Mouse (Mus musculus): ENCODE results near the gene Arhgef7. TPM values are rescaled to one million over a fixed set of nuclear protein-coding genes. Genes with fewer than 3 reads are reported as not detected.

Gene Arhgef7
- total RNA-seq, 1 experiment, result 33.0 TPM

- in situ Hi-C loops (cut with MboI; ENCODE audit: low sequenced_read_pairs in 2 of 2, unreplicated experiment in 2 of 2), result no loop called here
- H3K27ac ChIP-seq (ENCODE audit: insufficient read depth, low read depth, low read length, poor library complexity, severe bottlenecking), result no peak overlapping the region
- H3K4me3 ChIP-seq (ENCODE audit: insufficient read depth in 1 of 2, low read depth in 1 of 2, low read length in 2 of 2, poor library complexity in 1 of 2, severe bottlenecking in 1 of 2), result no peak overlapping the region
- DNase-seq (ENCODE audit: low read depth, low spot score), result no peak
- peaks cover 22% of the 10 kb centered on the region; the same call in 1 of the 2 replicates for H3K36me3 ChIP-seq (ENCODE audit: control insufficient read depth, insufficient read depth, low read length, poor library complexity, severe bottlenecking)
- H3K9ac ChIP-seq (ENCODE audit: insufficient read depth, low read depth, low read length, poor library complexity, severe bottlenecking), result no peak overlapping the region
- H3K4me1 ChIP-seq (ENCODE audit: control insufficient read depth in 2 of 2, insufficient read depth in 2 of 2, low read length in 2 of 2, poor library complexity in 1 of 2), result no peaks in the 10 kb centered on the region
- TF ChIP-seq ZC3H11A (IDR thresholded peaks at IDR 0.05; ENCODE audit: borderline replicate concordance, low read depth, low read length) (no peak), HCFC1 (IDR thresholded peaks at IDR 0.05; ENCODE audit: borderline replicate concordance, insufficient read depth, low read length) (no peak), ZNF384 (IDR thresholded peaks at IDR 0.05; ENCODE audit: low read depth, low read length) (no peak), MAFK (IDR thresholded peaks at IDR 0.05; ENCODE audit: insufficient read depth, low read depth, low read length) (no peak), CHD2 (IDR thresholded peaks at IDR 0.05; ENCODE audit: low read depth, low read length) (no peak)
- no peaks in the 10 kb centered on the region for H3K9me3 ChIP-seq (ENCODE audit: control insufficient read depth, insufficient read depth, low read depth, low read length)
Measured at GRCm38 (mm10) chr8:11788252-11788651, 60.7 kb downstream of the Arhgef7 start.

- no peak overlapping the region for H3K4me3 ChIP-seq (ENCODE audit: insufficient read depth in 1 of 2, low read depth in 1 of 2, low read length in 2 of 2, poor library complexity in 1 of 2, severe bottlenecking in 1 of 2)
- in situ Hi-C loops (cut with MboI; ENCODE audit: low sequenced_read_pairs in 2 of 2, unreplicated experiment in 2 of 2), result no loop called here
- no peaks in the 10 kb centered on the region for H3K9me3 ChIP-seq (ENCODE audit: control insufficient read depth, insufficient read depth, low read depth, low read length)
- no peak overlapping the region for H3K9ac ChIP-seq (ENCODE audit: insufficient read depth, low read depth, low read length, poor library complexity, severe bottlenecking)
- peaks cover 18% of the 10 kb centered on the region; the same call in 1 of the 2 replicates for H3K36me3 ChIP-seq (ENCODE audit: control insufficient read depth, insufficient read depth, low read length, poor library complexity, severe bottlenecking)
- TF ChIP-seq MAFK (IDR thresholded peaks at IDR 0.05; ENCODE audit: insufficient read depth, low read depth, low read length), result no peak
- TF ChIP-seq ZC3H11A (IDR thresholded peaks at IDR 0.05; ENCODE audit: borderline replicate concordance, low read depth, low read length), result no peak
- no peak for TF ChIP-seq CHD2 (IDR thresholded peaks at IDR 0.05; ENCODE audit: low read depth, low read length)
- no peak for TF ChIP-seq HCFC1 (IDR thresholded peaks at IDR 0.05; ENCODE audit: borderline replicate concordance, insufficient read depth, low read length)
- TF ChIP-seq ZNF384 (IDR thresholded peaks at IDR 0.05; ENCODE audit: low read depth, low read length), result no peak
- H3K4me1 ChIP-seq (ENCODE audit: control insufficient read depth in 2 of 2, insufficient read depth in 2 of 2, low read length in 2 of 2, poor library complexity in 1 of 2), result no peaks in the 10 kb centered on the region
- no peak for DNase-seq (ENCODE audit: low read depth, low spot score)
- no peak overlapping the region for H3K27ac ChIP-seq (ENCODE audit: insufficient read depth, low read depth, low read length, poor library complexity, severe bottlenecking)
Measured at GRCm38 (mm10) chr8:11789168-11789567, 61.6 kb downstream of the Arhgef7 start.

- no peaks in the 10 kb centered on the region for H3K4me1 ChIP-seq (ENCODE audit: control insufficient read depth in 2 of 2, insufficient read depth in 2 of 2, low read length in 2 of 2, poor library complexity in 1 of 2)
- peaks cover 11% of the 10 kb centered on the region for H3K36me3 ChIP-seq (ENCODE audit: control insufficient read depth, insufficient read depth, low read length, poor library complexity, severe bottlenecking)
- H3K27ac ChIP-seq (ENCODE audit: insufficient read depth, low read depth, low read length, poor library complexity, severe bottlenecking), result no peak overlapping the region
- TF ChIP-seq ZNF384 (IDR thresholded peaks at IDR 0.05; ENCODE audit: low read depth, low read length), result no peak
- no peak for TF ChIP-seq ZC3H11A (IDR thresholded peaks at IDR 0.05; ENCODE audit: borderline replicate concordance, low read depth, low read length)
- no peak for TF ChIP-seq HCFC1 (IDR thresholded peaks at IDR 0.05; ENCODE audit: borderline replicate concordance, insufficient read depth, low read length)
- TF ChIP-seq CHD2 (IDR thresholded peaks at IDR 0.05; ENCODE audit: low read depth, low read length), result no peak
- no peak for TF ChIP-seq MAFK (IDR thresholded peaks at IDR 0.05; ENCODE audit: insufficient read depth, low read depth, low read length)
- DNase-seq (ENCODE audit: low read depth, low spot score), result no peak
- in situ Hi-C loops (cut with MboI; ENCODE audit: low sequenced_read_pairs in 2 of 2, unreplicated experiment in 2 of 2), result no loop called here
- no peaks in the 10 kb centered on the region for H3K9me3 ChIP-seq (ENCODE audit: control insufficient read depth, insufficient read depth, low read depth, low read length)
- H3K9ac ChIP-seq (ENCODE audit: insufficient read depth, low read depth, low read length, poor library complexity, severe bottlenecking), result no peak overlapping the region
- H3K4me3 ChIP-seq (ENCODE audit: insufficient read depth in 1 of 2, low read depth in 1 of 2, low read length in 2 of 2, poor library complexity in 1 of 2, severe bottlenecking in 1 of 2), result no peak overlapping the region
Measured at GRCm38 (mm10) chr8:11794956-11795355, 67.4 kb downstream of the Arhgef7 start.

- no peak overlapping the region for H3K9ac ChIP-seq (ENCODE audit: insufficient read depth, low read depth, low read length, poor library complexity, severe bottlenecking)
- TF ChIP-seq MAFK (IDR thresholded peaks at IDR 0.05; ENCODE audit: insufficient read depth, low read depth, low read length) (no peak), ZNF384 (IDR thresholded peaks at IDR 0.05; ENCODE audit: low read depth, low read length) (no peak), CHD2 (IDR thresholded peaks at IDR 0.05; ENCODE audit: low read depth, low read length) (no peak), HCFC1 (IDR thresholded peaks at IDR 0.05; ENCODE audit: borderline replicate concordance, insufficient read depth, low read length) (no peak), ZC3H11A (IDR thresholded peaks at IDR 0.05; ENCODE audit: borderline replicate concordance, low read depth, low read length) (no peak)
- H3K27ac ChIP-seq (ENCODE audit: insufficient read depth, low read depth, low read length, poor library complexity, severe bottlenecking), result no peak overlapping the region
- in situ Hi-C loops (cut with MboI; ENCODE audit: low sequenced_read_pairs in 2 of 2, unreplicated experiment in 2 of 2), result no loop called here
- no peaks in the 10 kb centered on the region for H3K9me3 ChIP-seq (ENCODE audit: control insufficient read depth, insufficient read depth, low read depth, low read length)
- peaks cover 9% of the 10 kb centered on the region for H3K36me3 ChIP-seq (ENCODE audit: control insufficient read depth, insufficient read depth, low read length, poor library complexity, severe bottlenecking)
- H3K4me1 ChIP-seq (ENCODE audit: control insufficient read depth in 2 of 2, insufficient read depth in 2 of 2, low read length in 2 of 2, poor library complexity in 1 of 2), result no peaks in the 10 kb centered on the region
- no peak for DNase-seq (ENCODE audit: low read depth, low spot score)
- H3K4me3 ChIP-seq (ENCODE audit: insufficient read depth in 1 of 2, low read depth in 1 of 2, low read length in 2 of 2, poor library complexity in 1 of 2, severe bottlenecking in 1 of 2), result no peak overlapping the region
Measured at GRCm38 (mm10) chr8:11797128-11797527, 69.6 kb downstream of the Arhgef7 start.
